Mouse (Mus musculus) left cerebral cortex, postnatal 25 days (tissue): ENCODE data around the gene Mtf2. TPM values are rescaled to one million over a fixed set of nuclear protein-coding genes. Genes with fewer than 3 reads are reported as not detected.
A peak's percentile ranks its signal among the peaks of the same experiment; 100 is the strongest.
"Not testable (repeated sequence)": the region's sequence is repeated elsewhere in the genome, so short reads cannot be mapped to it uniquely, and the experiment has no call there.

ENCODE experiments used
- DNase-seq, 2 experiments: peaks; one replicate each; pipeline ENCODE4 v3.0.0; 2022; ENCODE audit warnings: low spot score in 2 of 2, mixed read lengths in 1 of 2
- intact Hi-C: fragments of 180-260 bp; cut with DNase I; formaldehyde crosslinking; loops from one replicate; pipeline ENCODE4 v1.15.1; 2025
- total RNA-seq, 2 experiments: library from RNA; stranded (reverse); gene quantifications; 2 replicates each; pipeline ENCODE4 v1.2.3; 2021

Gene Mtf2
- total RNA-seq, 2 experiments from 2014 or later = 51.7 to 55.8 TPM

GRCm38 (mm10) chr5:108076833-108077540 lies 11.5 kb downstream of the Mtf2 start:
- intact Hi-C loops = no loop called here
- DNase-seq = no peak

DNA sequence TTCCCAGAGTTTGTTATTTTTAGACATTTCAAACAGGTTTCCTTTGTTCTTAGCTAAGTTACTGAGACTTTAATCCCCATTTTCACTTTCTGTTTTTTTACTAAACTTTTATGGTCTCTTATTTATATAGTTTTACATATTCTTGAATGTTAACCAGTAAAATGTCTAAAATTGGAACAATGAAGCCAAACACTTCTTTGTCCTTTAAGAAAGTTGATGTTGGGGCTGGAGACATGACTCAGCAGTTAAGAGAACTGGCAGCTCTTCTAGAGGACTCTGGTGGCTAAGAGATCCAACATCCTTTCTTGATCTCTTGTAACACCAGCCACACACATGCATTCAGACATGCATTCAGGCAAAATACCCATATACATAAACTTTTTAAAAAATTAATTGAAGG lies 14.1 kb downstream of the Mtf2 start:
- no peak for DNase-seq

DNA sequence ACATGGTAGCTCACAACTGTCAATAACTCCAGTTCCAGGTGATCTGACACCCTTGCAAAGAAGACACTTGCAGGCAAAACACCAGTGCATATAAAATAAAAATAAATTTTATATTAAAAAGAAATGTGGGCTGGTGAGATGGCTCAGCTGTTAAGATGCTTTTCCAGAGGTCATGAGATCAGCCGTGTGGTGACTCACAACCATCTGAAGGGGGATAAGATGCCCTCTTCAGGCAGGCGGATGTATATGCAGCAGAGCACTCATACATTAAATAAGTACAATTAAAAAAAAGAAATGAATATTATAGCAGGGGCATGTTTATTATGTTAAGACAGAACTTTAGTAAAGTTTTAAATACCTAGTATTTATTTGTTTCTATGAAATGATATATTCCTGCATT lies 16.9 kb downstream of the Mtf2 start:
- no peak for DNase-seq
- intact Hi-C loops = loop anchor here (5.0 kb wide), 1 partner anchor 160 kb away; no protein-coding TSS in a partner anchor

More for the DNA sequence above, 14.1 kb downstream of the Mtf2 start:
- intact Hi-C loops = loop anchor here (5.0 kb wide), 1 partner anchor 157 kb away; no protein-coding TSS in a partner anchor

DNA sequence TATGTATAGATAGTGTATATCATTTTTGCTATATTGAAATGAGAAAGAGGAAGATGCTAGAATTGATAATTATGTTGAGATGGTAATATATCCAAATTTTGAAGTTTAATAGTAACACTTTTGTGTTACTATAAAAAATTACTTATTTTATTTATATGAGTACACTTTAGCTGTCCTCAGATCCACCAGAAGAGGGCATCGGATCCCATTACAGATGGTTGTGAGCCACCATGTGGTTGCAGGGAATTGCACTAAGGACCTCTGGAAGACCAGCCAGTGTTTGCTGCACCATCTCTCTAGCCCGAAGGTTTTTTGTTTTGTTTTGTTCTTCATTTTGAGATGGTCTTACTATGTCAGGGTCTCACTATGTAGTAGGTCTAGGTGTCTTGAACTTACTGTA lies 20.0 kb downstream of the Mtf2 start:
- DNase-seq = no peak
- intact Hi-C loops = no loop called here

DNA sequence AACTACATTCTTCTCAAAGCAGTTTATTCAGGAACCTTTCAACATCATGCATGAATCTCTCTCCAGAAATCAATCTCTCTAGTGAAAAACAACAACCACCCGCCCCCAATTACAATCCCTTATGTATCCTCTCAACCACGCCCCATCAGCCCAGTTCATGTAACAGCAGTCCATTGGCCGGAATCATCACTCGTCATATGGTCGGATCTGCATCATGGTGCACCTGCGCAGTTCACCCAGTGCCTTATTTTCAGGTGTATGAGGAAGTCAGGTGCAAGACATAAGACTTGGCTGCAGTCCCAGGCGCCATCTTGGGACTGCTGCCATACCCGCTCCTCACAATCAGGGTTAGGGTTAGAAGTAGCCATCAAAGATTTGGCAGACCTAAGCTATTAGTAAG lies 27.3 kb downstream of the Mtf2 start:
- intact Hi-C loops, DNase-seq: not testable (repeated sequence)

- intact Hi-C loops = no loop called here
Measured at GRCm38 (mm10) chr5:108097676-108098075, 32.2 kb downstream of the Mtf2 start.

GRCm38 (mm10) chr5:108100196-108100595 lies 34.7 kb downstream of the Mtf2 start:
- DNase-seq = no peak
- intact Hi-C loops = no loop called here

More at GRCm38 (mm10) chr5:108097676-108098075, 32.2 kb downstream of the Mtf2 start:
- DNase-seq = no peak

DNA sequence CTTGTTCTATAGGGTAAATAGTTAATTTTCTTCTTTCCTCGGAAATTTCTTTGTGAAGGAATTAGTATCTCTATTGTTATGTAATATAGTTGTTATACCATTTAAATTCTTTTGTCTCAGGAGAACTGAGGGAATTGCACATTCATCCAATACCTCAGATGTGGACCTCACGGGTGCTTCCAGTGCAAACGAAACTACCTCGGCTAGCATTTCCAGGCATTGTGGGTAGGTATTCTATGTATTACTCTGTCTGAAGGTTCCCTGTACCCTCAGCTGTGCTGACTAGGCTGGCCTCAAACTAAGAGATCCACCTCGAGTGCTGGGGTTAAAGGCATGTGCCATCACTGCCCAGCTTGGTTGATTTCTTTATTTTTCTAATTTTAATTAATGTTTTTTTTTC lies 38.8 kb downstream of the Mtf2 start:
- no peak for DNase-seq
- intact Hi-C loops = no loop called here

DNA sequence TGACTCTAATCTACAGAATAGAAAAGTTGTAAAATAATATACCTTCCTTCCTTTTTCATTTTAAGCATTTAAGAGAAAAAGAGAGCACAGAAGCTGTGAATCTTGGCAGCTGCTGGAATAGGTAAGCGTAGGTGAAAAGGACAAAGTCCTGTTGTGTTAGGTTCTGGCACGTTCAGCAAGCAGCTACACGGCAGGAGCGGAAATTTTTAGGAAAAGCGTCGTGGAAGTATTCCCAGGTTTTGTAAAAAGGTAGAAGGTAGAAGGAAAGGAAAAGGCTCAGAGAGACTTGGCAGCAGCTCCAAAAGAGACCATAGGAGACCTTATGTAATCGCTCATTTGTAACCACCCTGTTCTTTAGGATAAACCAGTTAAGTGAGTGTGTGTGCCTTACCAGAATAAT lies 43.9 kb downstream of the Mtf2 start:
- intact Hi-C loops = no loop called here
- DNase-seq = no peak

- intact Hi-C loops = no loop called here
- no peak for DNase-seq
Measured at GRCm38 (mm10) chr5:108117693-108118092, 52.2 kb downstream of the Mtf2 start.

DNA sequence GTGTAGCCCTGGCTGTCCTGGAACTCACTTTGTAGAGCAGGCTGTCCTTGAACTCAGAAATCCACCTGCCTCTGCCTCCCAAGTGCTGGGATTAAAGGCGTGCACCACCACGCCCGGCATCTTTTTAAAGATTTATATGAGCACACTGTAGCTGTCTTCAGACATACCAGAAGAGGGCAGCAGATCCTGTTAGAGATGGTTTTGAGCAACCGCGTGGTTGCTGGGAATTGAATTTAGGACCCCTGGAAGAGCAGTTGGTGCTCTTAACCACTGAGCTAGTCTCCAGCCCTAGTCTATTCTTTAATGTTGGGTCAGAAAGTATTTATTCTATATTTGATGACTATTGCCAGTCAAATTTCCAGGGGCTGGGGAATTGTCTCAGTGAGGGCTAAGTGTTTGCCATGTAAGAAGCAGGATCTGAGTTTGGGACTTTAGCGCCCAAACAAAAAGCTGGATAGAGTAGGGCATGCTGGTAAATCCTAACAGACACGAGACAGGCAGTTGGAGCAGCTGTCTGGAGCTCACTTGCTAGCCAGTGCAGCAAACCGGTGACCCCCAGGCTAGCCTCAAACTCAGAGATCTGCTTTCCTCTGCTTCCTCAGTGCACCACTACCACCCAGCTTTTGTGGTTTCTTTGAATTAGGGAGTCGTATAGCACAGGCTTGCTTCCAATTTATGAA lies 54.9 kb downstream of the Mtf2 start:
- intact Hi-C loops = no loop called here
- no peak for DNase-seq

DNA sequence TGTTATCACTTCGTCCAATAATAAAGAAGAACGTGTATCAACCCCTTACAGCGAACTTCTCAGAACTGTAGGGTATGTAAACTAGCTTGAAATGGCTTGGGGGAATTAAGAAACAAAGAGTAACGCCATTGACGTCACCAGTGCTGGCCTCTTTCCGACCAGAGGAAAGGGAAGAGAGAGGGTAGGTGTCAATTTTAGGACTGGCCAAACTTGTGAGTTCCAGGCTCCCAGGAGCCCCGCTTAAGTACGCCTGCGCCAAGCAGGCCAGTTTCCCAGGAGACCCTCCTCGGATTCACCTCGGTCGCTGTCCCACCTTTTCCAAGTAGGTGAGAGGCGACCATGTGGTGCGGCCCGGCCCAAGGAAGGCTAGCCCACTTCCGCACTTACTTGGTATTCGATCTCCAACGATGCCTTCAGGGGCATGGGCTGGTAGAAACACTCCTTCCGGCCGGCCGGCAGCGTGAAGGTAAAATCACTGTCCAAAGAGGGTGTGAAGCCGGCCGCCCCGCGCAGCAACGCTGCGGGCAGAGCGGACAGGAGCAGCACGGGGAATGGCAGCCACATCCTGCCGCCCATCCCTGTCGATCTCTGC lies 66.5 kb downstream of the Mtf2 start:
- intact Hi-C loops = loop anchor here (1.0 to 2.0 kb wide), 3 partner anchors 67 to 181 kb away; partner anchors contain the start of genes Dr1, Mtf2 and Pigg
- DNase-seq = peak in 1 of 2 experiments; percentile 33

GRCm38 (mm10) chr5:108132441-108133243 lies 67.2 kb downstream of the Mtf2 start, which contains the start of the genes Tmed5 and Ccdc18:
TSS of gene Tmed5 (minus strand) at chr5:108132620.
TSS of gene Ccdc18 (plus strand) at chr5:108132875.
- peak; percentile 97 to 99 for DNase-seq
- intact Hi-C loops = loop anchor here (1.0 to 2.0 kb wide), 3 partner anchors 67 to 180 kb away; partner anchors contain the start of genes Dr1, Mtf2 and Pigg

DNA sequence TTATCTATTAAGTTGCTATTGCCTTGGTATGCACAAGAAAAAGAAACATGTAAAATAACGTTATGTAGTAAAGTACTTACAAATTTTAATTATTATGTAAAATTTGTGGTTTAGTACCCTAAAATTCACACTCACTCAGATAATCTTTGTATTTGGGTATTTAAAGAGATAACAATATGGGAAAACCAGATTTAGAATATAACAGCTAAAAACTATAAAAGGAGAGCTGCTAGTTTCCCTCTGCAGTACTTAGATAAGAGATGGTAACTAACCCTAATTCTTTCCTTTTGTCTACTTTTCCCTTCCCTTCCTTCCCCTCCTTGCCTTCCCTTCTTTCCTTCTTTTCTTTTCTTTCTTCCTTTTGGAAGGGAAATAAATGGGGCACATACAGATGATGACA lies 87.1 kb downstream of the Mtf2 start:
- intact Hi-C loops = no loop called here
- DNase-seq = no peak

Other genes with a start within 250 kb of the Mtf2 start
- gene Ube2d2b, start 235.6 kb upstream of the Mtf2 start, total RNA-seq = not detected
- gene Evi5, start 190.6 kb upstream of the Mtf2 start, total RNA-seq = 10 to 100 TPM; 71.4 to 78.3 TPM
- gene Rpl5, start 165.2 kb upstream of the Mtf2 start, total RNA-seq = 10 to 100 TPM; 60.7 to 67.6 TPM
- gene Fam69a, start 78.6 kb upstream of the Mtf2 start, total RNA-seq = 10 to 100 TPM; 31.4 to 32.1 TPM
- 10 to 100 TPM; 25.5 to 25.6 TPM for gene Tmed5, start 66.9 kb downstream of the Mtf2 start, total RNA-seq
- gene Ccdc18, start 67.2 kb downstream of the Mtf2 start, total RNA-seq = 1 to 10 TPM; 1.0 to 1.1 TPM
- 10 to 100 TPM; 36.4 to 38.9 TPM for gene Dr1, start 203.2 kb downstream of the Mtf2 start, total RNA-seq
- 10 to 100 TPM; 12.5 TPM for gene Pigg, start 246.9 kb downstream of the Mtf2 start, total RNA-seq